Mouse (Mus musculus): ENCODE results near the gene Baz1a. TPM values are rescaled to one million over a fixed set of nuclear protein-coding genes. Genes with fewer than 3 reads are reported as not detected.

Gene Baz1a
- 33.2 and 35.5 TPM in 2 replicates for polyA plus RNA-seq (2015; fragmentation: Nextera tagmentation; extraction: Ambion mirVana)

DNA sequence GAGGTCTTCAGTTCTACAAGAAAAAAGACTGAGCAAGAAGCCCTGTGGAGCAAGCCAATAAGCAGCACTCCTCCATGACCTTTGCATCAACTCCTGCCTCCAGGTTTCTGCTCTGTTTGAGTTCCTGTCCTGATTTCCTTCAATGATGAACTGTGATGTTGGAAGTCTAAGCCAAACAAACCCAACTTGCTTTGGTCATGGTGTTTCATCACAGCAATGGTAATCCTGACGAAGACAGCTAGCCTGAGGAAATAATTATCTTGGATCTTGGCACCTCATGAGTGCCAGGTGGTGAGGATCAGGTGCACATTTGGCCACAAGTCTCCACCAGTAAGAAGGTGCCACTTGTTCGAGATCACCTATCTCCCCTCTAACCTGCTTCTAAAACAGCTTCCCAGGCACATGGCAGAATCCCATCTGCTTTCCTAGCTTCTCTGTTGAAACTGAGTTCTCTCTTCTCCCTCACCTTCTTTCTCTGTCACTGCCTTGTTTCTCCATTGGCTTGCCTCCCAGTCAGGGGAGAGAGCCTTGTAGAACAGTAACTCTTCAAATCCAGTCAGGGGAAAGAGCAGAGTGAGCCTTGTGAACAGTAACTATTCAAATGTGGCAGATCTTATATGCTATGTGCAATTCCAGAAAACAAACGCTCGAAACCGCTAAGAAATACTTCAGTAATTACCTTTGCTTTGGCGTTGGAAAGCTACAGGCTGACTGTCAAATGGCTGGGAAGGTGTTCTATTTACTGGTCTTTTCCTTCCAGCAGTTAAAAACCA, at the start of gene Baz1a:
Baz1a (minus strand) TSS at position 723 of the 773 bp plus-strand sequence.
- no peak for DNase-seq (ENCODE audit: low spot score)

- no peak for DNase-seq (ENCODE audit: low spot score)
Observed at GRCm38 (mm10) chr12:55062141-55062540, 48.0 kb upstream of the Baz1a start.

DNA sequence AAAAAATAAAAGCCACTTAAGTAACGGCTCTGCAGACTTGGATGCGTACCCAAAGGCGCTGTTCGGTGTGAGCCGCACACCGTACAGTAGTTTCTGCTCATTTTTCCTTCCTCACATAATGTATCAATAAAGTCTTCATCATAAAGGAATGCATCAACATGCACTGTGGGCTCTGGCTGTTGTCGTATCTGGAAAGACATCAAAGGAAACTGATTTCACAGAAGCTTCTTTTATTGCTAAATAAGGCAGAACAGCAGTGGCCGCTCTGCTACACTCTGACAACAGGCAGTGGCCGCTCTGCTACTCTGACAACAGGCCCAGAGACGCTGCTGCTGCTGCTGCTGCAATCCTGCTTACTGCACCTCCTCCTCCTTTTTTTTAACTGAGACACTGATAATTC, 46.9 kb upstream of the Baz1a start:
- no peak for DNase-seq (ENCODE audit: low spot score)

- DNase-seq (ENCODE audit: low spot score), result no peak
Observed at GRCm38 (mm10) chr12:55060212-55060898, 46.2 kb upstream of the Baz1a start.

GRCm38 (mm10) chr12:55059812-55060211, 45.7 kb upstream of the Baz1a start:
- no peak for DNase-seq (ENCODE audit: low spot score)

DNA sequence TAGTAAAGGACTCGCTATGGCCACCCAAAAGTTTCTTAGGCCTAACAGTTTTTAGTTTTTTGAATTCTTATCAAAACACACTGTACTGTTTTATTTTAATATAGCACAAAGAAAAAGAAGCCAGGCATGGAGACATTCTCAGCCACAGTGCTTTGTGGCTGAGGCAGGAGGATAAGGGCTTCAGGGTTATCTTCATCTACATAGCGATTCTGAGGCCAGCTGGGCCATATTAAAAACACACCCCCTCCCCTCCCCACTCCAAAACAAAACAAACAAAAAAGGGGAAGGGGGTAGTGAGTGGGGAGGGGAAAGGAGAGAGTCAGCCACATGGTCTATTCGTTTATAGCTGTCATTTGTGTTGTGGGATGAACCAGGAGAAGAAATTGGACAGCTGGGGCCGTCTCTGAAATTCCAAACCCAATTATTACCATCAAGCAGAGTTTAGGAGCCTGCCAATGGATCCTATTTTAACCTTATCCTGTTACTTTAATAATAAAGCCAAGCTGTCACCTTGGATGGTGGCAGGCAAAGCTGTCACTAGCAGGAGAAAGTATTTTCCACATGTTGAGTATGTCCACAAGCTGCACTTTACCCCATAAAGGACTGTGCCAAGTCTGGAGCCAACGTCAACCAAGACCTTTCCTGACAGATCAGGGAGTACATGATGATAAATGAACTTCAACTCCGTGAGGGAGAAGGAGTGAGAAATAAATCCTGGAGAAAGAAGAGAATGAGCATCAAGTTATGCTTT, 44.9 kb upstream of the Baz1a start:
- DNase-seq (ENCODE audit: low spot score), result no peak

GRCm38 (mm10) chr12:55056703-55057102, 42.6 kb upstream of the Baz1a start:
- no peak for DNase-seq (ENCODE audit: low spot score)

GRCm38 (mm10) chr12:55054551-55055241, 40.5 kb upstream of the Baz1a start:
- no peak for DNase-seq (ENCODE audit: low spot score)

DNA sequence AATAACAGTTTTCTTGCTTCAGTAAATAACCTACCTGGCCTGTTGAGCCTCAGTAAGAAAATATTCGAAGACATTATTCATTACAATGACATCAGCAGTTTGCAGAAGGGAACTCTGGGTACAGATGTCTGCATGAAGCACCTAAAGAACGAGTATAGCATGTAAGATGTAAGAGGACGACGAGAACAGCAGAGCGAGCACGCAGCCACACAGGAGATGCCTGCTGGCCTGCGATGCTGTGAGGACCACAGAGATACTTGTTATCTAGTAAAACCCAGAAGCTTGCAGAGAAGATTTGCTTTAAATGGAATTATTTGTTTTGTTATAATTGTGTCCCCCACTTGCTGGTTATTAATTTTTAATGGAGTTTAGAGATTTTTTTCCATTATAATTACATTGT, 39.1 kb upstream of the Baz1a start:
- DNase-seq (ENCODE audit: low spot score), result no peak

DNA sequence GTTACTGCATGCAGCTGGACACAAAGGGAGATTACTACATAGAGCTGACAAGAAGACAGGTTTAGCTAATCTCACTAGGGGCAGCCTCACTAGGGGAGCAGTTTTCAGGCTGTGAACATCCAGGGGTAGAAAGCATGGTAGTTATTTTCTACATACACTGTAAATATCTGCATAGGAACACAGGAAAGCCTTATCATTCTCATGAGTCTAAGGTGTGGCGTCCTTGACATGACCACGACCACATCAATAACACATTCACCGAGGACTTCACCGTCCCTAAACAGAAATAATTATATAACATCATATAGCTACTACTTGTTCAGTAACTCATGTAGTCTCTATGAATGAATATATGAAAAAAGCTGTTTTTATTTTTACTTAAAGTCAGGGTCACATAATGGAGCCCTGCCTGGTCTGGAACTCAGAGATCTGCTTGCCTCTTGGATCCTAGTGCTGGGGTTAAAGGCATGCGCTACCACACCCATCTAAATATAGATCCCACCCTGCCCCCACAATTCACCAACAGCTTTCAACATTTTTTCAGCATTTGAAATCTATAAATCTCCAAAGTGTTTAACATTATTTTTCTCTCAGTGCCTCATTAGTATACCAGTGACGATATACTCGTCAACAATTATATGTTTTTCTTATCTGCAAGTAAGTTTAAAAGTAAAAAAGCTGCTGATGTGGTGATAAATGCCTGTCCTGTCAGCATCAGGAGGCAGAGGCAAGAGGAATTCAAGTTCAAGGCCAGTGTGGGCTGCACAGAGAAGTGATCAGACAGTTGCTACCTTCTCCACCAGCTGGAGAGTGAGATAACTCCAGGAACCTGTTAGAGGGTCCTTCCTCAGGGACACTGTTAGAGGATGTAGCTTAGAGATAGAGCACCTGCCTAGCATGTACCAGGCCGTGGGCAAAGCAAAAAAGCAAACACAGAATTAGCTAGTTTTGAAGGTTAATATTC, 37.3 kb upstream of the Baz1a start:
- no peak for DNase-seq (ENCODE audit: low spot score)

GRCm38 (mm10) chr12:55049731-55050353, 35.7 kb upstream of the Baz1a start:
- peak; percentile 3 for DNase-seq (ENCODE audit: low spot score)

GRCm38 (mm10) chr12:55041011-55041410, 26.9 kb upstream of the Baz1a start:
- DNase-seq (ENCODE audit: low spot score), result no peak

GRCm38 (mm10) chr12:55027088-55027487, 12.9 kb upstream of the Baz1a start:
- peak; percentile 42 for DNase-seq (ENCODE audit: low spot score)

DNA sequence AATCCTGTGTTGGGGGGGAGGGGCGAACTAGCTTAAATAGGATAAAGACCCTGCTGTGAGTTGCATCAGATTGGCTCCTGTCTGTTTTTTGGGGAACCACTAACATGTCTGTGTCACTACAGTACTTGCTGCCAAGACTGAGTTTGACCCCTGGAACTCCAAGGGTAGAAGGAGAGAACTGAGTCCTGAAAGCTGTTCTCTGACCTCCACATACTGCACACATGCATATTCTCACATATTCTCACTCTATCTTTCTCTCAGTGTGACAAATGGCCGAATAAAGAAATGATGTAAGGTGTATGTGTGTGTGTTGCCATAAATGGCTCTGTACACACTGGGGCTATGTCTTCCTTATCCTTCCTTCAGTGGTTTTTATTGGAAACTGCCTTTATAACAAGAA, 9.1 kb upstream of the Baz1a start:
- no peak for DNase-seq (ENCODE audit: low spot score)

DNA sequence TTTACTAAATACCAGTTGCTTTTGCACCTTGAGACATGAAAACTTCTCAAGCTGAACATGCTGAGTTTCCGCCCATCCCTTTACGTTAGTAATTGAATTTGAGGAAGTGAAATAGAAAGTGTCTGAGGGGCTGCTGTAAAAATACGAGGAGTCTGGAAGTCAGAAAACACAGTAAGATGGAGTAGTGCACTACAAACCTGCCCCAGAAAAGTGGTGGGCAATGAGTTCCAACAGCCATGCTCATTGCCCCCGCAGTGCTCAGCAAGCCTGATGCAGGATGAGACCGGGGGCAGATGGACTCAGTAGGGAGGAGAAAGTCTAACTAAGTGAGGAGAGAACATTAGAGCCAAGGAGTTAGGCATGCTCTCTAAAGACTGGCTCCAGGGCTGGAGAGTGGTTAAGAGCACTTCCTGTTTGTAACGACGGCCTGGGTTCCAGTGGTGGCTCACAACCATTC, 5.3 kb upstream of the Baz1a start:
- DNase-seq (ENCODE audit: low spot score), result no peak

GRCm38 (mm10) chr12:55017119-55017721, 3.1 kb upstream of the Baz1a start:
- no peak for DNase-seq (ENCODE audit: low spot score)

DNA sequence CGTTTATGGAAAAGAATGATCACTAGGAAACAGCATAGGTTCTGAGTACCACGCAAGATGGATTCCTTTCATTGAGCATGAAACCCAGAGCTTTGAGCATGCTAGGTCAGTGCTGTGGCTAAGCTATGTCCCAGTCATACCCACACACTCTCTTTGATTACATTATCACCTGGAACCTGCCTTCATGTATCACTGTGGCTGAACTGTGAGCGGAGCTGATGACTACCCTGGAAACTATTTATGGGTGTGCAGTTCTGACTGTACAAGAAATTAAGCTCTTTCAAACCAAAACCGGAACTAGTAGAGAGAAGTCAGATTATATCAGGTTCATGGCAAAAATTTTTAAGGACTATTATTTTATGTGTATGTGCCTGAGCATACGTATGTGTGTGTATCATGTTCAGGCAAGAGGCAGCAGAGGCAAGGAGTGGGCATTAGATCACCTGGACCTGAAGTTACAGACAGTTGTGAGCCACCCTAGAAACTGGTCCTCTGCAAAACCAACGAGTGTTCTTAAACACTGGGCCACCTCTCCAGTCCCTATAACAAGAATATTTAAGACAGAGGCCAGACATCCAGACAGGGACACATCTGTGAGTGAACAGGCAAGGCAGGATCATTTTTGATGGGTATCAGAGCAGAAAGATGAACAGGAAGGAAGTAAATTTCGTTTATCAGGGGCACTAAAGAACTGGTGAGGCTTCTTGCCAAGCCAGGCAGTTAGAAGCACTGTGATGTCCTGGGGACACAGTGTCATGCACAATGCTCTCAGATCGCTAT, 2.4 kb upstream of the Baz1a start:
- no peak for DNase-seq (ENCODE audit: low spot score)

GRCm38 (mm10) chr12:55015428-55015827, 1.3 kb upstream of the Baz1a start:
- peak; percentile 82 for DNase-seq (ENCODE audit: low spot score)

Measured in thymus, postnatal 0 days (tissue).